Mouse (Mus musculus) left cerebral cortex, postnatal 4 days (tissue): ENCODE measurements around the gene Olfr345. TPM values are rescaled to one million over a fixed set of nuclear protein-coding genes. Genes with fewer than 3 reads are reported as not detected.

Experiments used
- DNase-seq: peaks from one replicate; pipeline ENCODE4 v3.0.0-alpha.2; 2022
- intact Hi-C: fragments of 180-260 bp; cut with DNase I; formaldehyde crosslinking; loops from one replicate; pipeline ENCODE4 v1.15.1; 2025
- total RNA-seq, 2 experiments: library from RNA; stranded (reverse); gene quantifications; 2 replicates each; pipeline ENCODE4 v1.2.3; 2021

The Olfr345 gene
- total RNA-seq = not detected

- DNase-seq = no peak
- intact Hi-C loops = no loop called here
These were observed at the start of gene Olfr345 for GRCm38 (mm10) chr2:36639741-36640140. Gene Olfr345, plus strand, starts transcription at chr2:36640041.

DNA sequence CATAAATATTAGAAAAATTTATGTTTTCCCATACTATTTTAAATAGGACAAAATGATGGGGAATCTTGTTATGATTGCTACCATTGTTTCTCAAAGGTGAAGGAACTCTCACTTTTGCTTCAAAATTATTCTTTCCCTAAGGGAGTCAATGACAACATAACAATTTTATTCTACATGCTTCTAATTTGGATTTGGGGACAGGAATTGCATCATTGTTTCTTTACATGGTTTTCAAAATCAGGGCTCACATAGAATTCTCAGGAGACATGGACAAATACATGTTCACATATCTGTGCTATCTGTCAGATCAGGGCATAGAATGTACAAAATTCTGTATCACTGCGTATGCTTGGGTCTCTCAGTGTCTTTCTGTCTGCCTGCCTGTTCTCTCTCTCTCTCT is 45.6 kb downstream of the Olfr345 start, which contains the start of gene Olfr346:
TSS of gene Olfr346 (plus strand) at position 301 of the 400 bp plus-strand sequence.
- DNase-seq = no peak
- intact Hi-C loops = no loop called here

Other genes starting within 250 kb of the Olfr345 start
- not detected for gene Olfr339, start 221.1 kb upstream of the Olfr345 start, total RNA-seq
- not detected for gene Olfr340, start 187.5 kb upstream of the Olfr345 start, total RNA-seq
- not detected for gene Olfr341, start 157.6 kb upstream of the Olfr345 start, total RNA-seq
- not detected for gene Olfr342, start 115.0 kb upstream of the Olfr345 start, total RNA-seq
- not detected for gene Olfr344, start 73.4 kb upstream of the Olfr345 start, total RNA-seq
- gene Olfr346, start 45.7 kb downstream of the Olfr345 start, total RNA-seq = not detected
- not detected for gene Olfr347, start 91.9 kb downstream of the Olfr345 start, total RNA-seq
- not detected for gene Olfr348, start 144.2 kb downstream of the Olfr345 start, total RNA-seq
- not detected for gene Olfr50, start 150.5 kb downstream of the Olfr345 start, total RNA-seq
- gene Olfr3, start 177.0 kb downstream of the Olfr345 start, total RNA-seq = not detected
- not detected for gene Olfr350, start 206.3 kb downstream of the Olfr345 start, total RNA-seq
- gene Olfr351, start 222.6 kb downstream of the Olfr345 start, total RNA-seq = not detected
- gene Olfr352, start 228.4 kb downstream of the Olfr345 start, total RNA-seq = not detected